Mouse (Mus musculus): ENCODE measurements around the gene Odaph. TPM values are rescaled to one million over a fixed set of nuclear protein-coding genes. Genes with fewer than 3 reads are reported as not detected.

Gene Odaph
- polyA plus RNA-seq (2014; fragmentation: Illumina TruSeq; extraction: RNeasy Lipid Tissue Mini Kit (QIAGEN cat#74804); ENCODE audit: low read depth, low replicate concordance) = 1.4 TPM

GRCm38 (mm10) chr5:91987236-91987635, at the start of gene Odaph:
Odaph (plus strand) TSS chr5:91987475.

GRCm38 (mm10) chr5:91962639-91963440, 24.4 kb upstream of the Odaph start, which contains the start of gene Rchy1:
Rchy1 (minus strand) TSS chr5:91963068.

GRCm38 (mm10) chr5:92043783-92044182, 56.5 kb downstream of the Odaph start, which contains the start of gene Cdkl2:
Cdkl2 (minus strand) TSS chr5:92043883.

Other genes with a start within 250 kb of the Odaph start
- gene Rchy1, start 24.4 kb upstream of the Odaph start, polyA plus RNA-seq (2014; fragmentation: Illumina TruSeq; extraction: RNeasy Lipid Tissue Mini Kit (QIAGEN cat#74804); ENCODE audit: low read depth, low replicate concordance) = 60.7 TPM
- gene Cdkl2, start 56.4 kb downstream of the Odaph start, polyA plus RNA-seq (2014; fragmentation: Illumina TruSeq; extraction: RNeasy Lipid Tissue Mini Kit (QIAGEN cat#74804); ENCODE audit: low read depth, low replicate concordance) = 180 TPM
- 130 TPM for gene G3bp2, start 96.2 kb downstream of the Odaph start, polyA plus RNA-seq (2014; fragmentation: Illumina TruSeq; extraction: RNeasy Lipid Tissue Mini Kit (QIAGEN cat#74804); ENCODE audit: low read depth, low replicate concordance)
- gene Uso1, start 150.5 kb downstream of the Odaph start, polyA plus RNA-seq (2014; fragmentation: Illumina TruSeq; extraction: RNeasy Lipid Tissue Mini Kit (QIAGEN cat#74804); ENCODE audit: low read depth, low replicate concordance) = 42.7 TPM
- 2.5 TPM for gene U90926, start 227.9 kb downstream of the Odaph start, polyA plus RNA-seq (2014; fragmentation: Illumina TruSeq; extraction: RNeasy Lipid Tissue Mini Kit (QIAGEN cat#74804); ENCODE audit: low read depth, low replicate concordance)

All from testis, adult 10 weeks (tissue).